Mouse (Mus musculus) lung, postnatal 4 days (tissue): ENCODE measurements around the gene U2af1l4.

Experiments
- DNase-seq, 2 experiments: peaks; one replicate each; pipeline ENCODE4 v3.0.0; 2021

Gene U2af1l4

GRCm38 (mm10) chr7:30588676-30589434 is 25.8 kb downstream of the U2af1l4 start, which contains the start of gene Kmt2b:
Kmt2b (minus strand) TSS chr7:30588726.
- peak; percentile 97 to 99 for DNase-seq

GRCm38 (mm10) chr7:30589435-30590301 is 26.6 kb downstream of the U2af1l4 start:
- DNase-seq: peak; percentile 85 to 90

- no peak for DNase-seq
Observed at GRCm38 (mm10) chr7:30590927-30591604, 28.0 kb downstream of the U2af1l4 start.

- DNase-seq: no peak
Observed at GRCm38 (mm10) chr7:30591605-30591951, 28.5 kb downstream of the U2af1l4 start.

- no peak for DNase-seq
Observed at GRCm38 (mm10) chr7:30592772-30593423, 29.8 kb downstream of the U2af1l4 start.

GRCm38 (mm10) chr7:30593579-30594509 is 30.7 kb downstream of the U2af1l4 start:
- no peak for DNase-seq

DNA sequence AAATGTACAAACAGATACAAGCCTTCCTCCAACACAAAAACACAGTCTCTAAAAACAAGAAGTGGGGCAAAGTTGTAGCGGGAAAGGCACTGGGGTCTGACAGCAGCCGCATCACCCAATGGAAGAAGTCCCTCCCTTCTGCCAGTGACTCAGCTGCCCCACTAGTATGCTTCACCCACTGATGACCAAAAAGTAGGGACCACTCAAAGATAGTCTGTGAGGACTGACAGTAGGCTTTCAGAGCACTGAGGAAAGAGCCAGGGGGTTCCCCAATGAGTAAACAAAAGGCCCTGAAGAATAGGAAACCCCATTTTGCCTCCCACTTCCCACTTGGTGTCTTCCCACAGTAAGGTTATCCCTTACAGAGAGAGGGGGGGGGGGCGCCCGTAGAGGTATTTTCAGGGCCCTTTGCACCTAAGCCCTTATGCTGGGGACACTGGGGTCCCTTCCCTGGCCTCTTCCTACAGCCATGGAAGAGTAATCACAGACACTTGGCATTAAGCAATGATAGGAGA is 31.5 kb downstream of the U2af1l4 start:
- no peak for DNase-seq

DNA sequence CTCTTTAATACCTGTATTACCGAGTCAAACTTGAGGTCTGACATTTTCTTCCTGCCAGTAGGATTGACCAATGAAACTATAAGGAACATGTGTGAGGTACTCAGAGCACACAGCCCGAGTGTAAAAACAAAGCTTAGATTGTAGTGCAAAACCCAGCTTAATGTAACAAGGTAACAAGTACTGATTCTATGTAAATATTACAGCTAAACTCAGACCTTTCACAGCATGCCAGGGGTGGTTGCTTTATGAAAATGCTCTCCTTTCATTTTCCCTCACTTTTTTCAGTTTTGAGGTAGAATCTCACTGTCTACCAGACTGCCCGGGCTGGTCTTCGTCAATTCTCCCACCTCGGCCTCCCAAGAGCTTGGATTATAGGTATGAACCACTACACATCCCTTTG is 33.0 kb downstream of the U2af1l4 start:
- DNase-seq: no peak

GRCm38 (mm10) chr7:30596811-30597210 is 33.7 kb downstream of the U2af1l4 start:
- DNase-seq: peak; percentile 41 to 42

- DNase-seq: no peak
Observed at GRCm38 (mm10) chr7:30598786-30599185, 35.7 kb downstream of the U2af1l4 start, which contains the start of gene Zbtb32. Zbtb32 (minus strand) TSS chr7:30598909.

GRCm38 (mm10) chr7:30599933-30600353 is 36.8 kb downstream of the U2af1l4 start:
- peak; percentile 94 to 97 for DNase-seq

DNA sequence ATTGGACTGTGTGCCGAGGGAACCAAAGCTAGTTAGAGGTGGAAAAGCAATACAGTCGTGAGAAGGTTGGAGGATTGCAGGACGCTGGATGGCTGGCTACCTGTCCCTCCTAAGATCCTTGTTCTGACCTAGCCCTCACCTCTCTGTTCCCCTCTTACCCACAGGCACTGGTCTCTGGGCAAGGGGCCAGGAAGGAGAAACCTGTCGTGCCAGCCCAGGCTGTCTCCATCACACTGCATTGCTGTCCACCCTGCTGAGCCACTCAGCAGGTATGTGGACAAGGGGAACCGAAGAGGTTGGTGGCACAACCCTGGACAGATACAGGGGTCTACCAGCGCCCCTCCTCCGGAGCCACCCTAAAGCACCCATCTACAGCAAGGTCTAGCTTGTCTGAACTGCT is 37.5 kb downstream of the U2af1l4 start:
- peak; percentile 76 to 88 for DNase-seq

- DNase-seq: peak; percentile 75 to 90
Observed at GRCm38 (mm10) chr7:30602583-30602982, 39.5 kb downstream of the U2af1l4 start.

DNA sequence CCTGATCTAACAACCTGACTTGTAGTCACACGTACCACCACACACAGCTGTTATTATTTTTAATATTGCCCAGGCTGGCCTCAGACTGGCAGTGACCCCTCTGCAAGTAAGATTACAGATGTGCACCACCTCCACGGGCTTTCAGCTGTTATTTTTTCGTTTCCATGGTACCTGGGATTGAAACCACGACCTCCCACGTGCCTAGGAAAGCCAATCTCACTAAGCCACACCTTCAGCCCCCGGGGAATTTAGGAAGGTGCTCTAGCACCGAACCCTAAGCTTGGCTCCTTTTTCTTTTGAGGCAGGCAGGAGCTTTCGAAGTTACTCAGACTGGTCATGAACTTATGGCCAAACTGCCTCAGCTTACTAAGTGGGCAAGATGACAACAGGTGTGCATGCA is 41.3 kb downstream of the U2af1l4 start:
- DNase-seq: no peak

GRCm38 (mm10) chr7:30604944-30605343 is 41.8 kb downstream of the U2af1l4 start:
- DNase-seq: no peak

- peak; percentile 77 to 79 for DNase-seq
Observed at GRCm38 (mm10) chr7:30607706-30608309, 44.7 kb downstream of the U2af1l4 start.

- DNase-seq: no peak
Observed at GRCm38 (mm10) chr7:30608476-30608875, 45.4 kb downstream of the U2af1l4 start.

- DNase-seq: no peak
Observed at GRCm38 (mm10) chr7:30610043-30610442, 46.9 kb downstream of the U2af1l4 start.

DNA sequence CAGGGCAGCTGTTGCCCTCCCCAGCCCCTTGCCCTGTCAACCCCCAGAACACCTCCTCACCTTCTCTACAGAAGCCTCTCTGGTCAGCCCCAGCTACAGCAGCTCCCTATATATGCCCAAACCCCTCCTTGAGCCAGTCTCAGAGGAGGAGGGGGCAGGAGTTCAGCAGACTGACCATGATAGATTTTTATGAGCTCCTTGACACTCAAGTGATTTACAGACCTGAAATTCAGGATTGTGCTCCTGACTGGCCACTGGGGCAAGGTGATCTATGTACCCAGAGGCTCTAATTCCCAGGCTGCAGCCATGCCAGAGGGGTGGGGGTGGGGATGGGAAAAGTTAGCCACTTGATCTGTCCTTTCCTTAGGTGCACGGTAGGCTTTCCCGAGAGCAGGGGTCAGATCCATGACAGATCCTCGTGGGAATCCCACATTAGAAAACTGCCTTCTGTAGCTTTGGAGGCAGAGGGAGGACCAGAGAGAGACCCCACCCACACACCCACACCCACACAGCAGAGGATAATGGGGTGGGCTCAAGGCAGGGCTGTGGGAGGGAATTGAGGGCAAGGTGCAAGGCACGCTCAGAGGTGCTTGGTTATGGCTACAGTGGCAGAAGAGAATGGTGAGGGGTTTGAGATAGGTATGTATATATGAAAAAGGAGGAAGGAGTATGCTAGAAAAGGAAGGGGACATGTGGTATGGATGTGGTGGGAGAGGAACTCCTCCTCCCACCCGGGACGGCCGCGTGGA is 49.7 kb downstream of the U2af1l4 start, which contains the start of gene Upk1a:
Upk1a (minus strand) TSS at position 194 of the 749 bp plus-strand sequence.
- DNase-seq: no peak
